Mouse (Mus musculus): ENCODE data around the gene Gm10436. TPM values are rescaled to one million over a fixed set of nuclear protein-coding genes. Genes with fewer than 3 reads are reported as not detected.

The Gm10436 gene
- not detected for polyA plus RNA-seq (2014; fragmentation: Illumina TruSeq; extraction: RNeasy Lipid Tissue Mini Kit (QIAGEN cat#74804); ENCODE audit: low read depth, low replicate concordance)

GRCm38 (mm10) chr12:88182008-88182407 is at the start of gene Gm10436:
Gene Gm10436 (minus strand): TSS chr12:88182108.

Other genes with a start within 250 kb of the Gm10436 start
- not detected for gene Gm2042, start 228.0 kb downstream of the Gm10436 start, polyA plus RNA-seq (2014; fragmentation: Illumina TruSeq; extraction: RNeasy Lipid Tissue Mini Kit (QIAGEN cat#74804); ENCODE audit: low read depth, low replicate concordance)
- not detected for gene Gm2075, start 170.3 kb downstream of the Gm10436 start, polyA plus RNA-seq (2014; fragmentation: Illumina TruSeq; extraction: RNeasy Lipid Tissue Mini Kit (QIAGEN cat#74804); ENCODE audit: low read depth, low replicate concordance)
- not detected for gene Gm6803, start 163.3 kb downstream of the Gm10436 start, polyA plus RNA-seq (2014; fragmentation: Illumina TruSeq; extraction: RNeasy Lipid Tissue Mini Kit (QIAGEN cat#74804); ENCODE audit: low read depth, low replicate concordance)
- gene Gm2056, start 155.1 kb downstream of the Gm10436 start, polyA plus RNA-seq (2014; fragmentation: Illumina TruSeq; extraction: RNeasy Lipid Tissue Mini Kit (QIAGEN cat#74804); ENCODE audit: low read depth, low replicate concordance): not detected
- gene Gm16368, start 98.4 kb downstream of the Gm10436 start, polyA plus RNA-seq (2014; fragmentation: Illumina TruSeq; extraction: RNeasy Lipid Tissue Mini Kit (QIAGEN cat#74804); ENCODE audit: low read depth, low replicate concordance): not detected
- not detected for gene Gm8332, start 68.0 kb upstream of the Gm10436 start, polyA plus RNA-seq (2014; fragmentation: Illumina TruSeq; extraction: RNeasy Lipid Tissue Mini Kit (QIAGEN cat#74804); ENCODE audit: low read depth, low replicate concordance)
- gene Gm5662, start 92.4 kb upstream of the Gm10436 start, polyA plus RNA-seq (2014; fragmentation: Illumina TruSeq; extraction: RNeasy Lipid Tissue Mini Kit (QIAGEN cat#74804); ENCODE audit: low read depth, low replicate concordance): not detected
- not detected for gene Gm5039, start 141.9 kb upstream of the Gm10436 start, polyA plus RNA-seq (2014; fragmentation: Illumina TruSeq; extraction: RNeasy Lipid Tissue Mini Kit (QIAGEN cat#74804); ENCODE audit: low read depth, low replicate concordance)
- gene Adck1, start 178.4 kb upstream of the Gm10436 start, polyA plus RNA-seq (2014; fragmentation: Illumina TruSeq; extraction: RNeasy Lipid Tissue Mini Kit (QIAGEN cat#74804); ENCODE audit: low read depth, low replicate concordance): 6.8 TPM

All from kidney, adult 10 weeks (tissue).